Mouse (Mus musculus) testis, adult 2 months (tissue): ENCODE data around the gene Rap1gap2.

Source experiments
- CTCF ChIP-seq: fragments of 200-500 bp; IDR thresholded peaks from 2 replicates; pipeline ENCODE4 v1.5.1; 2012; ENCODE audit warnings: low read depth, mild to moderate bottlenecking, inconsistent platforms, low read length, moderate library complexity; ENCODE audit not compliant: control insufficient read depth, insufficient read depth, insufficient replicate concordance
- POLR2A ChIP-seq: fragments of 200-500 bp; IDR thresholded peaks from 2 replicates; pipeline ENCODE4 v1.6.1; 2012; ENCODE audit warnings: low read depth, mild to moderate bottlenecking, inconsistent platforms, low read length, moderate library complexity; ENCODE audit not compliant: control insufficient read depth

- no peak for TF ChIP-seq CTCF
- no peak for TF ChIP-seq POLR2A
Measured at GRCm38 (mm10) chr11:74559793-74560433, 50.8 kb downstream of the Rap1gap2 start.
